Mouse (Mus musculus) bone marrow, adult 2 months (tissue): ENCODE results near the gene Usp6nl. TPM values are rescaled to one million over a fixed set of nuclear protein-coding genes. Genes with fewer than 3 reads are reported as not detected.

ENCODE experiments used
- H3K27ac ChIP-seq: fragments of 200-500 bp; 2 replicates; pipeline ENCODE4 v1.5.1; 2012; ENCODE audit warnings: low read depth, mild to moderate bottlenecking, control low read depth, inconsistent platforms, low read length; ENCODE audit not compliant: control insufficient read depth, poor library complexity, insufficient read depth
- H3K4me1 ChIP-seq: fragments of 200-500 bp; 2 replicates; pipeline ENCODE4 v1.6.1; 2011; ENCODE audit warnings: low read length; ENCODE audit not compliant: control insufficient read depth, insufficient read depth
- H3K4me3 ChIP-seq: fragments of 200-500 bp; replicated peaks from 2 replicates; pipeline ENCODE3; 2011; ENCODE audit warnings: mild to moderate bottlenecking, low read depth, low read length, control low read depth; ENCODE audit not compliant: control insufficient read depth
- CTCF ChIP-seq: fragments of 200-500 bp; IDR thresholded peaks from 2 replicates; pipeline ENCODE4 v1.5.1; 2011; ENCODE audit warnings: low read length, control low read depth; ENCODE audit not compliant: control insufficient read depth, insufficient read depth
- POLR2A ChIP-seq: fragments of 200-500 bp; IDR thresholded peaks from 2 replicates; pipeline ENCODE4 v1.6.1; 2011; ENCODE audit warnings: low read depth, mild to moderate bottlenecking, control low read depth, low read length, borderline replicate concordance; ENCODE audit not compliant: control insufficient read depth
- WGBS: fragments of 180-500 bp; shearing (Covaris S2); methylation state at CpG from one replicate; pipeline ENCODE4 v1.1.7; 2018; 5-methylcytosine and 5-hydroxymethylcytosine counted together
- polyA plus RNA-seq: library from polyadenylated mRNA; stranded (reverse); fragments of >200 nt; gene quantifications from 2 replicates; pipeline ENCODE4 v1.2.4, GENCODE M21; 2011; ENCODE audit warnings: low replicate concordance; ENCODE audit not compliant: missing spikeins, insufficient read depth, insufficient read length

Usp6nl gene
- polyA plus RNA-seq, 1 experiment, result 6.9 TPM

GRCm38 (mm10) chr2:6403375-6403774 lies 80.9 kb downstream of the Usp6nl start:
- WGBS, result 89% methylated on average over 11 of the region's 11 CpGs
- no peak overlapping the region for H3K27ac ChIP-seq
- TF ChIP-seq CTCF (no peak), POLR2A (no peak)
- no peak overlapping the region for H3K4me3 ChIP-seq
- no peaks in the 10 kb centered on the region for H3K4me1 ChIP-seq

GRCm38 (mm10) chr2:6403991-6404390 lies 81.5 kb downstream of the Usp6nl start:
- TF ChIP-seq POLR2A, result no peak
- no peak for TF ChIP-seq CTCF
- 74% methylated on average over 3 of the region's 3 CpGs for WGBS
- Histone ChIP-seq H3K27ac (no peak overlapping the region), H3K4me3 (no peak overlapping the region), H3K4me1 (no peaks in the 10 kb centered on the region)

GRCm38 (mm10) chr2:6404627-6405026 lies 82.2 kb downstream of the Usp6nl start:
- no peak for TF ChIP-seq CTCF
- TF ChIP-seq POLR2A, result no peak
- H3K4me1 ChIP-seq, result no peaks in the 10 kb centered on the region
- no peak overlapping the region for H3K4me3 ChIP-seq
- no peak overlapping the region for H3K27ac ChIP-seq
- WGBS, result 74% methylated on average over 7 of the region's 7 CpGs

GRCm38 (mm10) chr2:6405059-6406033 lies 82.9 kb downstream of the Usp6nl start:
- Histone ChIP-seq H3K27ac (no peak overlapping the region), H3K4me3 (no peak overlapping the region), H3K4me1 (no peaks in the 10 kb centered on the region)
- TF ChIP-seq CTCF (peak; percentile 95), POLR2A (no peak)
- whole genome bisulfite sequencing, result 51% methylated on average over 10 of the region's 10 CpGs

- Histone ChIP-seq H3K4me1 (no peaks in the 10 kb centered on the region), H3K4me3 (no peak overlapping the region), H3K27ac (no peak overlapping the region)
- no peak for TF ChIP-seq CTCF
- TF ChIP-seq POLR2A, result no peak
- WGBS, result 68% methylated on average over 1 of the region's 1 CpGs
Observed at GRCm38 (mm10) chr2:6407711-6408110, 85.2 kb downstream of the Usp6nl start.

- no peak overlapping the region for H3K4me3 ChIP-seq
- no peak for TF ChIP-seq CTCF
- no peak for TF ChIP-seq POLR2A
- 84% methylated on average over 1 of the region's 1 CpGs for WGBS
Observed at GRCm38 (mm10) chr2:6412645-6413044, 90.2 kb downstream of the Usp6nl start.

GRCm38 (mm10) chr2:6413723-6414122 lies 91.3 kb downstream of the Usp6nl start:
- no peak overlapping the region for H3K4me3 ChIP-seq

More at GRCm38 (mm10) chr2:6412645-6413044, 90.2 kb downstream of the Usp6nl start:
- H3K4me1 ChIP-seq, result no peaks in the 10 kb centered on the region
- H3K27ac ChIP-seq, result no peak overlapping the region

GRCm38 (mm10) chr2:6414400-6414799 lies 91.9 kb downstream of the Usp6nl start:
- Histone ChIP-seq H3K4me3 (no peak overlapping the region), H3K4me1 (no peaks in the 10 kb centered on the region), H3K27ac (no peak overlapping the region)
- 68% methylated on average over 5 of the region's 5 CpGs for WGBS
- TF ChIP-seq POLR2A, result no peak
- no peak for TF ChIP-seq CTCF

More at GRCm38 (mm10) chr2:6413723-6414122, 91.3 kb downstream of the Usp6nl start:
- Histone ChIP-seq H3K27ac (no peak overlapping the region), H3K4me1 (no peaks in the 10 kb centered on the region)
- 91% methylated on average over 2 of the region's 2 CpGs for WGBS
- TF ChIP-seq POLR2A (no peak), CTCF (no peak)

- 83% methylated on average over 11 of the region's 11 CpGs for WGBS
- H3K4me1 ChIP-seq, result no peaks in the 10 kb centered on the region
- no peak overlapping the region for H3K4me3 ChIP-seq
- no peak overlapping the region for H3K27ac ChIP-seq
- TF ChIP-seq POLR2A (no peak), CTCF (no peak)
Observed at GRCm38 (mm10) chr2:6417158-6417557, 94.7 kb downstream of the Usp6nl start.
